Mouse (Mus musculus) erythroblast, embryonic 14.5 days (primary cell): ENCODE data around the gene Slc22a16.

Source experiments
- GATA1 ChIP-seq: IDR thresholded peaks from 2 replicates; pipeline ENCODE4 v1.6.1; 2012; ENCODE audit warnings: low read length, inconsistent platforms, mixed read lengths
- TAL1 ChIP-seq: IDR thresholded peaks from 3 replicates; pipeline ENCODE4 v1.6.1; 2012; ENCODE audit warnings: low read length, inconsistent platforms, mixed read lengths

GRCm38 (mm10) chr10:40592186-40592585 is 22.1 kb downstream of the Slc22a16 start:
- no peak for TF ChIP-seq GATA1
- no peak for TF ChIP-seq TAL1
